Mouse (Mus musculus) ES-Bruce4 (cell line): ENCODE data around the gene Evx2.

ENCODE experiments used
- CTCF ChIP-seq: IDR thresholded peaks from one replicate; pipeline ENCODE4 v1.8.1; 2011; ENCODE audit warnings: low read depth, low read length
- EP300 ChIP-seq: IDR thresholded peaks from 2 replicates; pipeline ENCODE4 v1.6.1; 2011; ENCODE audit warnings: low read depth, low read length; ENCODE audit not compliant: insufficient read depth
- POLR2A ChIP-seq: IDR thresholded peaks from one replicate; pipeline ENCODE4 v1.8.1; 2011; ENCODE audit warnings: low read length; ENCODE audit not compliant: insufficient read depth

- TF ChIP-seq CTCF = no peak
- no peak for TF ChIP-seq POLR2A
- no peak for TF ChIP-seq EP300
These were observed 4.5 kb downstream of the Evx2 start for GRCm38 (mm10) chr2:74654743-74655419.
